Mouse (Mus musculus) testis, adult 2 months (tissue): ENCODE data around the gene Grik2.

Experiments
- CTCF ChIP-seq: fragments of 200-500 bp; IDR thresholded peaks from 2 replicates; pipeline ENCODE4 v1.5.1; 2012; ENCODE audit warnings: low read depth, mild to moderate bottlenecking, inconsistent platforms, low read length, moderate library complexity; ENCODE audit not compliant: control insufficient read depth, insufficient read depth, insufficient replicate concordance
- POLR2A ChIP-seq: fragments of 200-500 bp; IDR thresholded peaks from 2 replicates; pipeline ENCODE4 v1.6.1; 2012; ENCODE audit warnings: low read depth, mild to moderate bottlenecking, inconsistent platforms, low read length, moderate library complexity; ENCODE audit not compliant: control insufficient read depth

GRCm38 (mm10) chr10:49368601-49369000 is 420.0 kb downstream of the Grik2 start:
- TF ChIP-seq CTCF (no peak), POLR2A (no peak)
